Mouse (Mus musculus) cerebellum, adult 9-11 months (tissue): Measurements from ENCODE around the gene Uvssa.
A peak's percentile ranks its signal among the peaks of the same experiment; 100 is the strongest.
"Not testable (repeated sequence)": the region's sequence is repeated elsewhere in the genome, so short reads cannot be mapped to it uniquely, and the experiment has no call there.

Source experiments
- DNase-seq: peaks from one replicate; pipeline ENCODE4 v3.0.0; 2022

The Uvssa gene

DNA sequence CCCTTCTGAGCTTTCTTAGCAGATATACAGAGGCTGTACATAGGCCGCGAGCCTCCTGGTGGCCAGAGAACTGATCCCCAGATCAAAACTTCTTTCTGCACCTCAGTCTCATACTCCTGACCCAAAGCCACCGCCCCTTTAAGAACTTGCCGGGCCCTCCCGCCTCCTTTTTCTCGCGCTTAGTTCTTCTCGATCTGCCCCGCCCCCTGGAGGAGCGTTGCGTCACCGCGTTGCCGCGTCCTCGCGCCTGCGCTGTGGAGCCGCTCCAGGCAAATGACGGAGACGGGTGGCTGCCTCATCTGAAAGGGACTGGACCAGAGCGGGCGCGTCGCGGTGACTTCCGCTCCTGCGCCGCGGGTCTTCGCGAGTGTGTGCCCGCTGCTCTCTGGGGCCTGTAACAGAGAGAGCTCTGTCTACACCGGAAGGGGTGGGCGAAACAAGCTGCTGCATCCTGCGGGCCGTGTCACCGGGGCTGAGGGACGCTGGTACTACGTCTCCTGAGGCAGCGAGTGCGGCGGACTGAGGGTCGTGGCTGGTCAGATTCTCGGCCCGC, at the start of gene Uvssa:
Uvssa (plus strand) TSS at position 248 of the 553 bp plus-strand sequence.
- peak; percentile 99 for DNase-seq

DNA sequence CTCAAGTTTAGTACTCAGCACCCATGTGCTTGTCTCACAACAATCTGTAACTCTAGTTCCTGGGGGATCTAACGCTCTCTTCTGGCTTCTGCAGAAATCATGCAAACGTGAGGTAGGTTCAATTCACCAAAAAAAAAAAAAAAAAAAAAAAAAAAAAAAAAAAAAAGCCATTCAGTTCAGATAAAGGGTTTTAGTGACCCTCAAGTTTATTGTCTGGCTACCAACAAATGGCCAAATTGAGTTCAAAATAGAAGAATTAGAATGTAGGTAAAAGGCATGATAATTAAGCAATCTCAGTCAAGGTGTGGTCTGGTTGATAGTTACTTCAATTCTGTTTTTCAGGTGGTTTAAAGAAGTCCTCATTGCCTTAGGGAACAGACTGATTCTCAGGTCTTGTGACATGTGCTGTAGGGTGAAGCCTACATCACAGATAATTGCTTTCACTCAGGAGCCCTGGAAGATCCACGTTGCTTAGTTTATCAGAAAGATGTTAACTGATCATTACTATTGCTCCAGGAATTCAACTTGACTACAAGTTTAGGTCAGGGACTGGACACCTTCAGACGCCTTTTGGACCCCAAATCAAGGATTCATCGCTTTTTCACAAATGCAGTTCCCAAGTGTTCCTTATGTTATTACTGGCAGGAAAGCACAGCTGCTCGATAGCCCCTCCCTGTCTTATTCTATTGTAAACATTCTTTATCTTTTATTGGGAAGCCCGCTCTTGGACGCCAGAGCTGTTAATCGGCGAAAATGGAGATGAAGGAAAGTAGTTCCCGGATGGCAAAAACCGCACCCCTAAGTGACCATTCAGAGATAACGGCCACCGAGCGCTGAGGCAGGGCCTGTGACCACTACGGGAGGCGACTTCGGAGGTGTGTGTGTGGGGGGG, 43.7 kb upstream of the Uvssa start:
- no peak for DNase-seq

DNA sequence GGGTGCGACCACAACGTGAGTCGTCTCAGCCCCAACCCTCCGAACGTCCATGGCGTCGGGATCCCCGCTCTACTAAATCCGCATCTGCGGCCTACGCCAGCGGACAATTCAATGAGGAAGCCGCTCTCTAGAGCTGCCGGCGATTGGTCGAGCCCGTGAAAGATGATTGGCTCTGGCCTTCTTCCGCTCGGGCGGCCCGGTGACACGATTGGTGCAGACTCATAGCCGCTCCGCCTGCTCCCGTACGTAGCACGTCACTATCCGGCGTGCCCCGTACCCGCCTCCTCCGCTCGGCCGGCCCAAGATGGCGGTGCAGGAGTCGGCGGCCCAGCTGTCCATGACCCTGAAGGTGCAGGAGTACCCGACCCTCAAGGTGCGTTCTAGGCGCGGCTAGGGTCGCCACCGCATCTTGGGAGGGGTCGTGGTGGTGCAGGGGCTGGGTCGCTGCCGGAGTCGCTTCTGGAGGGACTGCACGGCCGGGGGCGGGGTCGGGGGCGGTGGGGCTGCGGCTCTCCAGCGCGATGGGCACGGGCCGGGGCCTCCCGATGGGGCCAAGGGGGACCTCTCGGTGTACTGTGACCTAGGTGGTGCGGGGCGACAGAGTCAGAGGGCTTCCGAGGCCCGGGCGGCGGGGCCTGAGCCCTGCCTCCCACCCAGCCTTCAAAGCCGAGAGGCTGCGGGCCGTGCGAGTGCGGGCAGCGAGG, 42.9 kb upstream of the Uvssa start, which contains the start of gene Maea:
Maea (plus strand) TSS at position 237 of the 704 bp plus-strand sequence.
- peak; percentile 98 for DNase-seq

DNA sequence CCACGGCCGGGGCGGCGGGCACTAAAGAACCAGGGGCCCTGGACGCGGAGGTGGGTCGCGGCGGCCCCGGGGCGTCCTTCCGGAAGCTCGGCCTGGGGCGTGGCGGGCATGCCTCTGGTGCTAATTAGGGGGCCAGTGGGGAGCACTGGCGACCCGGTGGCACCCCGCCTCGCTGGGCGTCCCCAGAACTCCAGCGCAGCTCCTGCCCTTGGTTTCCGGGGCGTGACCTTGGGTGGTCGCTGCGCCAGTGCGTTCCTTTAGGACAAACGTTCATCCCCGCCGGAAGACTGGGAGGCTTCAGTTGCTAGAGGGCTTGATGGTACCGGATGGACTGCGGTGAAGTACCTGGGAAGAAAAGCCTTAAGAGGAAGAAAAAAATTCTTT, 42.4 kb upstream of the Uvssa start:
- no peak for DNase-seq

DNA sequence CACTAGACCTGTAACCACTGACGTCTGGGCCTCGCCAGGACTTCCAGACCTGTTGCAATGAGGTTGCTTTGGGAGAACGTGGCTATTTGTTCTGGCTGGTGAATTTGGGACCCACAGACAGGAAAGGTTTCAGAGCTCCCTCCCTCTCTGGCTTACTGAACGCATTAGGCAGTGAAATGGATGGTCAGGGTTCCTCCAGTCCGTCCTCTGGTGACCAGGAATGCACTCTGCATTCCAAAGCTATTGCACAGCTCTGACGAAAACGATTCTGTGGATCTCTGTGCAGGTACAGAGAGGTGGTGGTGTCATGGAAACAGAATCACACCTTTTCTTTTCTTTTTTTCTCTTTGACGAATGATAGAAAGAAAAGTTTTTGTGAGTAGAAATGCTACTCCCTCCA, 41.1 kb upstream of the Uvssa start:
- DNase-seq: no peak

DNA sequence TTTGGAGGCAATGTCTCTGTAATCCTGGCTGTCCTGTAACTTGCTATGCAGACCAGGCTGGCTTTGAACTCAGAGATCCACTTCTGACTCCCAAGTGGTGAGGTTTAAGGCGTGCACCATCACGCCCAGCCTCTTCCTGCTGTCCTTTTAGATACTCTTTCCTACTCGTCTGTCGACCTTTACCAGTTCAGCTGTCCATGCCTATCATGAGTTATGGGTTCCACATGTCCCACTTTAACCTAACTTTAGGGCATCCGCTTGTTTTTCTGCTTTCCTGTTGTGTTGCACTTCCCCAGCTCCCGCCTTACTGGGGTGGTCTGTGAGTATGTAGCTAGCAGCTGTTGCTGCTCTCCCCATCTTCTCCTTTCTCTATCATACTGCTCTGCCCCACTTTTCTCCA, 37.2 kb upstream of the Uvssa start:
- no peak for DNase-seq

DNA sequence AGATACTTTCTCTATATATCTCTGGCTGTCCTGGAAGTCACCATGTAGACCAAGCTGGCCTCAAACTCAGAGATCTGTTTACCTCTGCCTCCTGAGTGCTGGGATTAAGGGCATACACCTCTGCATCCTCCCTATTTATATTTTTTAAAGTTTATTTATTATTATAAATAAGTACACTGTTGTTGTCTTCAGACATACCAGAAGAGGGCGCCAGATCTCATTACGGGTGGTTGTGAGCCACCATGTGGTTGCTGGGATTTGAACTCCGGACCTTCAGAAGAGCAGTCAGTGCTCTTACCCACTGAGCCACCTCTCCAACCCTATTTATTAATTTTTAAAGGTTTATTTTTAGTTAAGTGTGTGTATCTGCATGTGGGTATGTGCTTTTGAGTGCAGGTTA, 36.1 kb upstream of the Uvssa start:
- not testable (repeated sequence) for DNase-seq

DNA sequence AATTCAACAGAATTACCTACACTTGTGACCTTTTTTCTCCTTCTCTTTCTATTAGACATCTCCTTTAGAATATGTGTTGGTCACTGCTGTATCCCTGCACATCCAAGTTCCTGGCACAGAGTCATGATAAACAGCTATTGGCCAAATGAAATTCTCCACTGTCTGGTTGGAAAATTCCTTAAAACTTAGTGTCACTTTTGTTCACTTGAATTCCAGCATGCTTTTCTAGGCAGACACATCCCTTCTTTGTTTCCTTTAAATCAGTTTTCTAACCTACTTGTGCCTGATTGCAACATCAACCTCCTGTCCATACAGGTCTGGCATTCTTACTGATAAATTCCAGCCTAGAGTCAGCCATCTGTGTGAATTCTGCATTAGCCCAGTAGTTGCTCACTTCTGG, 35.5 kb upstream of the Uvssa start:
- DNase-seq: no peak

DNA sequence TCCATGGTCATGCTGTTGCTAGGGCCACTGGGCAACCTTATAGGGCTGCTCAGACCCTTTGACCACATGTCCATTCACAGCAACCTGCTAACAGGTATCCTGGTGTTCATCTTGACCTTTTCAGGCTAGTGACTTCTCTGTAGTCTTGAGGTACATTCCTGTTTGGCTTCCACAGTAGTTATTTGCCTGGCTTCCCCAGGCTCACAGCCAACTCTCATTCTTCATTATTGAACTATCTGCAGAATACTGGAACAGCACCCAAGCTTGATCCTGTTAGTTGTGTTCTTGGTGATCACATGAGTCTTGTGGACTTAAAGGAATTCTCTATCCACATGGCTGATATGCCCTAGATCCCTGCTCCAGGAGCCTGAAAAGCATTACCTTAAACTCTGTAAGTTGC, 34.8 kb upstream of the Uvssa start:
- DNase-seq: no peak

DNA sequence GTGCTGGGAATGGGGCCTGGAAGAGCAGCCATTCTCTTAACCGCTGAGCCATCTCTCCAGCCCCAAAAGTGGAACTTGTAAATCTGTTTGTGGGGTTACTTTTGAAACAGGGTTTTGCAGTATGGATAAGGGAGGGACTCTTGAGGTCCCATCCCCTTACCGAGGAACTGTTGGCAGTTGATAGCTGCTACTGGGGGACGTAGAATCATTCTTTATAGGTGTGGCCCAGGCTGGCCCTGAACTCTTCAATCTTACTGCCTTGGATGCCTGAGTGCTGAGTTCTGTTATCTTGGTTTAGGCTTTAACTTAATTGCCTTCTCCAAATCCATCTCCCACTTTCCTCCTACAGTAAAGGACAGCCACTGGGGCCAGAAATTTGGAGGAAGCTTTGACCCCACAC, 34.3 kb upstream of the Uvssa start:
- DNase-seq: no peak

DNA sequence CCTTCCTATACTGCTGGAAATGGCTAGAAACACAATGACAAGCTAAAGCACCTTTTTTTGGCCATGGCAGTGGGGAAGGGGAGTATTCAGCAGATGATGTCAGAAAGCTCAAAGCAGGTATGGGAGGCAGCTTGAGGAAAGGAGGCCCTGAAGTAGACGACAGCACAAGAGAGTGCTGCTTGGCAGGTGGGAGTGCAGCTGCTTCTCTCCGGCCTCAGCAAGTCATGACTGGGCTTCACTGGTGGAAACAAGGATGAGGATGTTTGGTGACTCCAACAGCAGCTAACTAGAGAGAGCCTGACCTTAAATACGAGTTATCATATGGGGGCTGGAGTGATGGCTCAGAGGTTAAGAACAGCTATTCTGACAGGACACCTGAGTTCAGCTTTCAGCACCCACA, 30.7 kb upstream of the Uvssa start:
- no peak for DNase-seq

DNA sequence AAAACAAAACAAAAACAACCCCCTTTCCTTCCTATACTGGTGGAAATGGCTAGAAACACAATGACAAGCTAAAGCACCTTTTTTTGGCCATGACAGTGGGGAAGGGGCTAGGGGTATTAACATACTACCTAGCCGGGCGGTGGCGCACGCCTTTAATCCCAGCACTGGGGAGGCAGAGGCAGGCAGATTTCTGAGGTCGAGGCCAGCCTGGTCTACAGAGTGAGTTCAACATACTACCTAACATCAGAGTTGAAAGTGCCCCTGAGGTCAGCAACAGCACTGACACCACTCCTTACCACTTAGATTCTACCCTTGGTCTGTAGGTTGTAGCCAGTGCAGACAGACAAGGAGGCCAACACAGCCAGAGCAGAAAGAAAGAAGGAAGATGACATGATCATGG, 29.1 kb upstream of the Uvssa start:
- no peak for DNase-seq

DNA sequence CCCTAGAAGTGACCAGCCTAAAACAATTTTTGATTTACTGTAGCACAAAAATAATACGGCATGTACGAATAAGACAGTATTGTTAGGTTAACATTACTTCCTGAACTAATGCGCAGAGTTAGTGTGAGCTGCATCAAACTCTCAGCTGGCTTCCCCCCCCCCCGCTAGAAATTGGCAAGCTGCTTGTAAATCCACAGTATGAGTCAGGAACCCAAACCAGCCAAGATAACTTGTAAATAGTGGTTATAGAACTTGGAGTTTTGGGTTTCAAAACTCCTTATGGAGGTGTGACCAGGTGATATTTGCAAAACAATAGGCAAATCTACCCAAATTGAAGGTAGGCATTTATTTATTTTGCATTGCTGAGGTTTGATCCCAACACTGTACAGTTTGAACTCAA, 28.6 kb upstream of the Uvssa start:
- no peak for DNase-seq

DNA sequence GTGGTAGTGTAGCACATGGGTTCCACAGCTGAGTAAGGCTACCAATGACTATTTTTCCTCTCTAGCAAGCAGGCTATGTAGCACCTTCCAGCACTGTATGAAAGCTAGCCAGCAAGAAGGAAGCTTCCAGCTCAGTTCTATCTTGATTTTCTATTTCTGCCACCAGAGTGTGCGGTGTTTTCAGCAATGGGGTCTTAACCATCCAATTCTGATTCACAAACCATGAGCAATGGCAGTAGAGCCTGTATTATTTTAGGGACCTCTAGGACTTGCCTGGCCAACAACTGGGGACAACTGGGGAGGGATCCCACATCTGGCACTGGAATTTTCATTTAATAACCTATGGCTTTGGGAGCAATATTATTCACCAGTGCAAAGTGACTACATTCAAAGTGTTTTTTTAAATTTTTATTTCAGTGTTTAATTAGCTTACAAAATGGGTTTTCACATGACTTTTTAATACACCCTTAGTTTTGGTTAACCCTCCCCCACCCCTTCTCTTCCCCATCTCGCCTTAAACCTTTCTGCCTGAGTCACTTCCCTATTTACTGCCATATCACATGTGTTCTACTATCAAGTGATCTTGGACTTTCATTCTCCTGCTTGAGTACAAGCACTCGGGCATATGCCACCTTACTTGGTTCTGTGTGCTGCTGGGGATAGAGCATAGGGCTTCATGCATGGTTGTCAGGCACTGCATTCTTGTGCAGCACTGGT, 26.6 kb upstream of the Uvssa start:
- no peak for DNase-seq

DNA sequence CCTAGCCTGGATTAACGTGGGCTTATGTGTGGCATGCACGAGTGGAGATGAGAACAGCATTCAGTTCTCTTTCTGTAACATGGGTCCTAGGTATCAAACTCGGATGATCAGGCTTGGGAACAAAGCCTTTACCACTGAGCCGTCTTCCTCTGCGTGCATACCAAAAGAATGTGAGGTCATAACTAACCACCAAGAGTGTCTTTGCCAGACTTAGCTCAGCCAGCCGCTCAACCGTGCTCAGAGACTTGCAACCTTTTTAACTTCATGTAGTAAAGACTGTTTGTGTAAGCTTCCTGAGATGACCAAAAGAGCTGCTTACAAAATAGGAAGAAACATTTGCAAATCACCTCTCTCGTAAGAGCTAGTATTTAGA, 26.1 kb upstream of the Uvssa start:
- no peak for DNase-seq

DNA sequence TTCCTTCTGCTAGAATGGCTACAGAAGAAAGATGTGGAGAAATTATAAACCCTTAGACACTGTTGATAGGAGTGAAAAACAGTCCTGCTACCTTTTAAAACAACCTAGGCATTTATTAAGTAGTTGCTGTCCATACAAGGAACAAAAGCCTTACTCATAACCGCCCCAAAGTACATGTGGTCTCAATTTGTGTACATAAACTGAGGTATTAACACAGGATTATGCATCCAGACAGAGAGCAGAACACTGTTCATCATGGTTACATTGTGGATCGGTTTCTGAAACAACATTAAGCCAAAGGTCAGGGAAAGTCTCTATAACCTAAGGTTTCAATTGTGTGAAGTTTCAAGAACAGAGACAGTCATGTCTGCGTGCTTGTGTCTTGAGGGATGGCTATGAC, 25.3 kb upstream of the Uvssa start:
- DNase-seq: no peak

DNA sequence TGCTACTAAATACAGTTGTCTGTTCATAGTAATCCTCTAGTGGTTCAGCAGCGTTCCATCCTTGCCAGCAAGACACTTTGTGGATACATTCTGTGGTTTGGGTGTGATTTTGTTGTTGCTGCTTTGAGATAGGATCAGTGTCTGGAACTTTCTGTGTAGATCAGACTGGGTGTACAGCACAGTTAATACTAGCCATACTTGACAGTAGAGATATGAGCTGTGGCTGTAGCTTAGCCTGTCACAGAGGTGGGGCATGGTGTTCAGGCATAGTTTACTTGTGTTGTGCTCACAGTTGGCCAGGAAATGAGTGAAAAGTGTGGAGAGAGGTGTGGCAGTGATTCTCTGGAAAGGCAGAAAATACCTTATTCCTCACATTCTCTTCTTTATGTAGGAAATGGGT, 20.9 kb upstream of the Uvssa start:
- no peak for DNase-seq

DNA sequence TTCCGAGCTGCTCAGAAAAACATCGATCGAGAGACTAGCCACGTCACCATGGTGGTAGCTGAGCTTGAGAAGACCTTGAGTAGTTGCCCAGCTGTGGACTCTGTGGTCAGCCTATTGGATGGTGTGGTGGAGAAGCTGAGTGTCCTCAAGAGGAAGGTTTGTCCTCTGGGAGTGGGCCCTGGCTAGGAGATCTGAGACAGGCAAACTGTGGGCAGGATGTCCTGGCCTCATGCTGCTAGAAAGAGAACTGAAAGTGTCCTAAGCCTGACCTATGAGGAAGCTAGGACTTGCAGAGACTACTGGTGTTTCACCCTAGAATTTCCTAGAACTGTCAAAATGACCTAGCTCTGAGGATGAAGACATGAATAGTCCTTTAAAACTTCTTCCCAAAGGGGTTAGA, 19.9 kb upstream of the Uvssa start:
- DNase-seq: no peak

DNA sequence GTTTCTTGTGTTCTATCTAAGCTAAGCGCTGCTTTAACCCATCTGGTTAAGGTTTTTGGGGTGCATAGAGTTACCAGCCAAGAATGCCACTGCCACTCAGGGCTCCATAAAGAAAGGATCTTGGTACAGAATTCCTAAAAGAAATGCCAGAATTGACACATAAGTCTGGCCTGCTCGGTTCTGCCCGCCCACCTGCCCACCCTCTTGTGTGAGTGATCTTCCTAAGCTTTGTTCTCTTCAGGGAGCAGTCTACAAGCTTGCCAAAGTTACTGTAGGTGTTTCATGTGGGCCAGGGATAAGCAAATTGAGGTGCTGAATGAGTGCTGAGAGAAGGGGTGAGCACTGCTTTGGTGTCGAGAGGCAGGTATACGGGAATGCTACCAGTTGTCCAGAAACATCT, 15.1 kb upstream of the Uvssa start:
- DNase-seq: no peak

DNA sequence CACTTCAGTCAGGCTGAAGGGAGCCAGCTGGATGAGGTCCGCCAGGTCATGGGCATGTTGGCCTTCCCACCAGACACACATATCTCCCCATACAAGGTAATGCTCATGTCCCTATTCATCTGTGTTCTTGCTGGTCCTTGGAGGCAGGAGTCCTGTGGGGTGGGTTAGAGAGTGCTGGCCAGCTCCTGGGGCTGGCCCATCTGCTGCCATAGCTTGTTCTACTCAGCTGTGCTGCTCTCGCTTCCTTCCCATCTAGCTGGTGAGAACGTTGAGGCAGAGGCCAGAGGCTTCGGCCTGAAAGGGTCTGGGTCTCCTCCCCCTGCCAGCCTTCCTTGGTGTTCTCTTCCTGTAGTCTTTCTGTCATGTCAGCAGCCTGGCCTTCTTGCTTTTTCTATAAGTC, 9.7 kb upstream of the Uvssa start:
- peak; percentile 23 for DNase-seq

DNA sequence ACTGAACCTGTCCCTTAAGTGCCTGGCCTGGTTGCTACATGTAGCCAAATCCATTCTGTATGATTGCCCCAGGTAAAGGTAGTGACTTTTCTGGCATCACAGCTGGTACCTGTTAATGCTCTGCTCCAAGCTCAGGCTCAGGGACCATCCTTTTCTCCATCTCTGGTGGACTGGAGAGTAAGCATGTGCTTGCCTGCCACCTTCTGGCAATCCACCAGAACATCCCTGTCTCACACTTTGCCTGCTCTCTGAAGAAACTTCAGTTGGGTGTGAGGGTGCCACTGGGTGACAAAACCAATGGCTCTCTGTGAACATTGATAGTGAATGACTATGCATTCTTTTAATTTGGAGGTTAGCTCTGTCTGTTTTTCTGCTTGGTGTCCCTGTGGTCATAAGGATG, 7.2 kb upstream of the Uvssa start:
- no peak for DNase-seq

DNA sequence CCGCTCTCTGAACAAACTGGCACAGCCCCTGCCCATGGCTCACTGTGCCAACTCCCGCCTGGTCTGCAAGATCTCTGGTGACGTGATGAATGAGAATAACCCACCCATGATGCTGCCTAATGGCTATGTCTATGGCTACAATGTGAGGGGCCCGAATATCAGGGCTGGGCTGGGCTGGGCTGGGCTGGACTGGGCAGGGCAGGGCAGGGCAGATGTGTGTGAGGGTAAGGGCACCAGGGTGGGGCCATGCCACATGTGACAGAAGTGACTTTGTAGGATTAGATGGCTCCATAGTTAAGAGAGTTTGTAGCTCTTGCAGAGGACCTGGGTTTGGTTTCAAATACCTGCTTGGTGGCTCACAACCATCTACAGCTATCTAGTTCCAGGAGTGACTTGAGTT, 6.7 kb upstream of the Uvssa start:
- DNase-seq: no peak

DNA sequence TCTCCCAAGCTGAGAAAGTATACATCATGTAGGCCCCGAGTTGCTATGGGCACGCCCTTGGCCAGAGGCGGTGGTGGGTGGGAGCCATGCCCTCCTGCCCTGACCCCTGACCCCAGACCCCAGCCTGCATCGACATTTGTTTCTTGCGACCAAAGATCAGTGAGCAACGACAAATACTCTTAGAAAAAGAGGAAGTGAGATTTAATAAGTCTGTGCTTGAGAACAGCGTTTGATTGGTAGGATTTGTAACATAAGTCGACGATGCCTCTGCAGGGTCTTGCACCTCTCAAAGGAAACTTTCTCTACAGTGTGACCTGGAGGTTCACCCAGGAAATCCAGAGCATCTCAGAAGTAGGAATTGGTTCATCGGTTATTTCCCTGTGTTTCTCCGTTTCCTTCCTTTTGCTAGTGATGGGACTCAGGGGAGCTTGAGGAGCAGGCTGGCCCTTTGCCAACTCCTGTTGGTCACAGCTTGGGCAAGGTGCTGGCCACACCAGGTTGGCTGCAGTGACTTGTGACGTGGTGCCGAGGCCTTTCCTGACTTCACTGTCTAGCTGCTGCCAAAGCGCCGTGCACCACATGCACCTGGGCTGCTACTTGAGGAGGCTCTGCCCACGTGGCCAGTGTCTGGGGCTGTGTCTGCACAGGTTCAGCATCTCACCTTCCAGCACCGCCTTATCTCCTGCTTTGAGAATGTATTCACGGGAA, 5.9 kb upstream of the Uvssa start:
- peak; percentile 49 for DNase-seq
